Mouse (Mus musculus): ENCODE results near the gene Stk32b.

DNA sequence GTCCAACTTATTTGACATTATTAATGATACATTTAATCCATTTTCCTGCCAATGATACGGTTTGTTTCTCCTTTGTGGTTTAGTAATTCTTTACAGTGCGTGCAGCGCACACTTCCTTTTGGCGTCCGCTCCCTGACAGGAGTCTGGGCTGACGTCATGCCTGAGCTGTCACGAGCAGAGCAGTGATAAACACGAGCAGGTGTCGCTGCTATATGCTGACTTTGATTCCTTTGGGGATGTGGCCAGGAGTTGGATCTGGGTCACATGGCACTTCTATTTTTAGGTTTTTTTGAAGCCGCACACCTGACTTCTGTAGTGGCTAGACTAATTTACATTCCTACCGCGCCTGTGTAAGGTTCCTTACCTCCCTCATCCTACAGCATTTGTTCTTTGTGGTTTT lies 17.2 kb downstream of the Stk32b start:
- TF ChIP-seq POLR2A (IDR thresholded peaks at IDR 0.05; ENCODE audit: insufficient read length, low read depth) (no peak), MYOG (IDR thresholded peaks at IDR 0.05; ENCODE audit: control insufficient read depth in 1 of 3, insufficient read depth in 1 of 3, insufficient read length in 2 of 3, low read depth in 2 of 3) (peak in 1 of 3 experiments; percentile 25), MAX (IDR thresholded peaks at IDR 0.05; ENCODE audit: low read depth) (no peak), POLR2AphosphoS2 (IDR thresholded peaks at IDR 0.05; ENCODE audit: insufficient read length, low read depth) (no peak), USF1 (IDR thresholded peaks at IDR 0.05; ENCODE audit: low read depth) (peak; percentile 85), TCF12 (IDR thresholded peaks at IDR 0.05; ENCODE audit: insufficient read depth, poor library complexity, severe bottlenecking) (peak; percentile 7), TCF3 (IDR thresholded peaks at IDR 0.05; ENCODE audit: insufficient read length, low read depth) (no peak)

All from myocyte (in vitro differentiated cells).